Mouse (Mus musculus): ENCODE data around the gene Zrsr1.

- TF ChIP-seq POLR2A (IDR thresholded peaks at IDR 0.05; ENCODE audit: control insufficient read depth, low read depth, low read length) = no peak
- TF ChIP-seq CTCF (IDR thresholded peaks at IDR 0.05; ENCODE audit: control insufficient read depth, insufficient read depth, insufficient replicate concordance, low read depth, low read length) = no peak
Observed at GRCm38 (mm10) chr11:22965503-22965902, 6.3 kb upstream of the Zrsr1 start.
